Mouse (Mus musculus): ENCODE data around the gene E130308A19Rik.

- TF ChIP-seq CTCF (IDR thresholded peaks at IDR 0.05; ENCODE audit: low read depth) (no peak), EP300 (IDR thresholded peaks at IDR 0.05; ENCODE audit: low read depth) (no peak)
Measured at GRCm38 (mm10) chr4:59587872-59588226, 38.2 kb upstream of the E130308A19Rik start.

Measured in heart, postnatal 0 days (tissue).